Mouse (Mus musculus) cortical plate, adult 2 months (tissue): Measurements from ENCODE around the gene Rhcg. TPM values are rescaled to one million over a fixed set of nuclear protein-coding genes. Genes with fewer than 3 reads are reported as not detected.

Experiments used
- H3K27ac ChIP-seq: fragments of 200-500 bp; 2 replicates; pipeline ENCODE4 v1.5.1; 2012; ENCODE audit warnings: low read length, control low read depth, inconsistent platforms; ENCODE audit not compliant: insufficient read depth
- H3K4me1 ChIP-seq: fragments of 200-500 bp; 2 replicates; pipeline ENCODE4 v1.6.1; 2011; ENCODE audit warnings: low read length; ENCODE audit not compliant: control insufficient read depth, insufficient read depth
- H3K4me3 ChIP-seq: fragments of 200-500 bp; 2 replicates; pipeline ENCODE4 v1.5.1; 2011; ENCODE audit warnings: mild to moderate bottlenecking, low read length, control low read depth; ENCODE audit not compliant: insufficient read depth
- CTCF ChIP-seq: fragments of 200-500 bp; IDR thresholded peaks from 2 replicates; pipeline ENCODE4 v1.5.1; 2011; ENCODE audit warnings: mild to moderate bottlenecking, control low read depth, low read length; ENCODE audit not compliant: insufficient read depth; ENCODE audit errors: extremely low read depth
- POLR2A ChIP-seq: fragments of 200-500 bp; IDR thresholded peaks from 2 replicates; pipeline ENCODE4 v1.6.1; 2011; ENCODE audit warnings: mild to moderate bottlenecking, low read length, control low read depth; ENCODE audit not compliant: insufficient read depth; ENCODE audit errors: extremely low read depth
- polyA plus RNA-seq: library from polyadenylated mRNA; depleted of rRNA; stranded (reverse); fragments of >200 nt; gene quantifications from 2 replicates; pipeline ENCODE4 v1.2.3, GENCODE M21; 2012; rRNA removed

The Rhcg gene
- polyA plus RNA-seq, 1 experiment: 0.38 TPM

GRCm38 (mm10) chr7:79558698-79559097, 58.8 kb downstream of the Rhcg start:
- Histone ChIP-seq H3K4me1 (no peaks in the 10 kb centered on the region), H3K4me3 (no peak overlapping the region), H3K27ac (no peak overlapping the region)
- TF ChIP-seq POLR2A (no peak), CTCF (peak; percentile 38; the same call in 1 of the 2 replicates)

- no peak for TF ChIP-seq POLR2A
- TF ChIP-seq CTCF: no peak
Measured at GRCm38 (mm10) chr7:79557728-79558221, 59.7 kb downstream of the Rhcg start.

DNA sequence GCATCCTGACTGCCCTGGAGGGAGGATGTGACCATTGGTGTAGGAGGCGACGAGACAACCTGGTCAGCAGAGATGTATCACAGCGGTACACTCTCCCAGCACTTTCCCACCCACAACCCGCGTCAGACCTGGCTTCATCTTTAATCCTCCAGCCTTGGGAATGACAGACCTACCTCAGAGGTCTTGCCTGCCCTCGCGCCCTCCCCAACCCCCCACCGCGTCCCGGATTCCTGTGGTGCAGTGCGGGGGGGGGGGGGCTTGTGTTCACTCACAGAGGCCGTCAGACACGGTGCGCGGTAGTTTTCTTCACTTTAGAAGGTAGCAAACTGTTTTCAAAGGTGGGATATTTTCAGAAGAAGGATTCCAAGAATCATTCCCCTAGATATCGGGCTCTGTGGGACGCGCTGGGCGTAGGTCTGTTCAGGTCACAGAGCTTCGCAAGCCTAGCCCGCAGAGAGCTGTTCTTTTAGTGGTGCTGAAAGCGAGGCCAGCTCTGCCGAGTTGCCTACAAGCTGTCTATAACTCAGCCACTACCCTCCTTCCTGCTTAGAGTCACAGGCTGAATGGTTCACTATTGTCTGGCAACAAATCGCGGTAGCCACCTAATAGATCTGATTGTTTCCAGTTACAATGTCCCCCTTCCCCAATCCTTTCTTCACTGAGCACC, 62.0 kb downstream of the Rhcg start:
- H3K27ac ChIP-seq: no peak overlapping the region
- no peak for TF ChIP-seq POLR2A
- no peak for TF ChIP-seq CTCF
- H3K4me3 ChIP-seq: no peak overlapping the region
- H3K4me1 ChIP-seq: no peaks in the 10 kb centered on the region

More at GRCm38 (mm10) chr7:79557728-79558221, 59.7 kb downstream of the Rhcg start:
- Histone ChIP-seq H3K4me3 (no peak overlapping the region), H3K27ac (no peak overlapping the region), H3K4me1 (no peaks in the 10 kb centered on the region)

- H3K4me1 ChIP-seq: peaks cover 2% of the 10 kb centered on the region
- no peak overlapping the region for H3K27ac ChIP-seq
- no peak overlapping the region for H3K4me3 ChIP-seq
- TF ChIP-seq POLR2A (no peak), CTCF (peak; percentile 49)
Measured at GRCm38 (mm10) chr7:79552702-79553101, 64.8 kb downstream of the Rhcg start.

DNA sequence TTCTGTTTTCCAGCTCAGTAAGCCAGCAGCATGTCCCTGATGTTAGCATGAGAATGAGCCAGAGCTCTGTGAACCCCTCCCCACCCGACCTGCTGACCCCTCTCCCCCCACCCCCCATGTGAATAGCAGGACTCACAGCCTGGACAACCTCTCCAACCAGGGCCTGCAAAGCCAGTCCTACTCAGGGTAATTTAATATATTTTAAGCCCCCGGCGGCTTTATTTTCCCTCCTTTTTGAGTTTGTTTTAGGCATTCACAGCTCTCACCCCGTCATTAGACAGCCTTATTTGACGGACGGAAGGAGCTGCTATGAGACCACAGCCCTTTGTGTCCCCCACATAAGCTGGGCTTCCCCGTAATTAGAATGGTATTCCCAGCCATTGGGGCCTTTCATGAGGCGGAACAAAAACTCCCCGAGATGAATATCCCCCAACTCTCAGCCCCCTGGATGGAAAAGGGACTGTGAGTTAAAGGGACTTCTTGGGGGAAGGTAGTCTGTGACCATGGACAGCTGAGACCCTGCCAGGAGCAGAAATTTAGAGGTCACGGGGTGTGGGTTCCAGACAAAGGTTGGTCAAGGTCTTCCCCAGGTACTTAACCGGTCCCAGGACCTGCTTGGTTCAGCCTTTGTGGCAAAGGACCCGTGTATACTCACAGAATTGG, 68.4 kb downstream of the Rhcg start:
- H3K4me1 ChIP-seq: peaks cover 5% of the 10 kb centered on the region
- no peak overlapping the region for H3K4me3 ChIP-seq
- TF ChIP-seq CTCF (no peak), POLR2A (no peak)
- no peak overlapping the region for H3K27ac ChIP-seq

DNA sequence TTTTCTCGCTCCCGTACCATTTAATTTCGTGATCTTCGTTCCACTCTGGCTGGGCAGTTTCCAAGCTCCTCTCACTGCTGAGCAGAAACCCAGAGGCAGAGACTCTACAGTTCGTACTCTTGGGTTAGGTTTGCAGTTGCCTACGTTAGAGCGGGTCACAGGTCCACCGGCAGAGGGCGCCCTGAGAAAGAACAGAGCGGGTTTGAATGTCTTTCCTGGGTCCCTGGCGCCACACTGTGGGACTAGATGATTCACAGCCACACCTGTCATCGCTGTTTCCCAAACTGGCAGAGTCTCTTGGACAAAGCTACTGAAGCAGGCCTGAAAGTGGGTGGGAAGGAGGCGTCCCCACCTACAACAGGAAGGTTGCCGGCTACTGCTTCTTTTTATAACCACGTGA, 70.4 kb downstream of the Rhcg start:
- H3K27ac ChIP-seq: no peak overlapping the region
- peak; percentile 82 for TF ChIP-seq CTCF
- no peak for TF ChIP-seq POLR2A
- no peak overlapping the region for H3K4me3 ChIP-seq
- peaks cover 8% of the 10 kb centered on the region for H3K4me1 ChIP-seq

DNA sequence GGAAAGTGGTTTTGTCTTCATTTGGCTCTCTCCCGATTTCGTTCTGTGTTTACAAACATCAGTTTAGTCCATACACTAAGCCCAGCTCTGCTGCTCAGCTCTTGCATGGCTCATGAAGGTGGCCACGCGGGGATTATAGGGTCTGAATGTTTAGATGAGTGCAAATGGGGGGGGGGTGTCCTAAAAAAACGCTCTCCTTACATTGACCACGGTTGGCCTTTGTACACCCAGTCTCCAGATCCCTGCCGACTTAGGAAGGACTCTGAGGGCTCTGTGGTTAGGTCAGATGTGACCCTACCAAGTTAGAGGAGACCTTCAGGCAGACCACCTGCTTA, 72.4 kb downstream of the Rhcg start:
- Histone ChIP-seq H3K4me1 (peaks cover 8% of the 10 kb centered on the region), H3K4me3 (no peak overlapping the region; the same call in 1 of the 2 replicates), H3K27ac (0 out of 2 replicates have a peak overlapping the region, but pooled peaks have one; percentile 12)
- no peak for TF ChIP-seq POLR2A
- TF ChIP-seq CTCF: no peak

- TF ChIP-seq CTCF (no peak), POLR2A (no peak)
- peaks cover 8% of the 10 kb centered on the region for H3K4me1 ChIP-seq
- peak overlapping the region; percentile 86 for H3K27ac ChIP-seq
- peak overlapping the region; percentile 32 for H3K4me3 ChIP-seq
Measured at GRCm38 (mm10) chr7:79544281-79545065, 73.0 kb downstream of the Rhcg start.

Other genes with a start within 250 kb of the Rhcg start
- 28.1 and 33.4 TPM in 2 replicates for gene Rlbp1, start 230.6 kb downstream of the Rhcg start, polyA plus RNA-seq
- 0.42 and 0.73 TPM in 2 replicates for gene Fanci, start 225.7 kb downstream of the Rhcg start, polyA plus RNA-seq
- gene Polg, start 151.3 kb downstream of the Rhcg start, polyA plus RNA-seq: 80.9 and 87.1 TPM in 2 replicates
- 0.06 and 0.08 TPM in 2 replicates for gene Ticrr, start 42.5 kb upstream of the Rhcg start, polyA plus RNA-seq
- 1.5 TPM in 2 replicates for gene Kif7, start 98.1 kb upstream of the Rhcg start, polyA plus RNA-seq
- gene Plin1, start 115.2 kb upstream of the Rhcg start, polyA plus RNA-seq: 0.23 TPM in 1 of 2 replicates, not detected in the other
- 11.4 and 12.4 TPM in 2 replicates for gene Pex11a, start 125.5 kb upstream of the Rhcg start, polyA plus RNA-seq
- gene Wdr93, start 125.5 kb upstream of the Rhcg start, polyA plus RNA-seq: 0.15 and 0.48 TPM in 2 replicates
- gene Mesp1, start 176.1 kb upstream of the Rhcg start, polyA plus RNA-seq: 0.08 and 0.19 TPM in 2 replicates
- gene Mesp2, start 193.1 kb upstream of the Rhcg start, polyA plus RNA-seq: 0.91 and 0.98 TPM in 2 replicates
- gene Anpep, start 243.4 kb upstream of the Rhcg start, polyA plus RNA-seq: 4.7 and 5.6 TPM in 2 replicates